Mouse (Mus musculus): ENCODE results near the gene Cxcr4. TPM values are rescaled to one million over a fixed set of nuclear protein-coding genes. Genes with fewer than 3 reads are reported as not detected.

Gene Cxcr4
- total and polyA plus RNA-seq, 3 experiments = 7.0 to 28.4 (median 7.8) TPM

GRCm38 (mm10) chr1:128552545-128552944, 39.5 kb downstream of the Cxcr4 start:
- Histone ChIP-seq H3K27ac (no peak overlapping the region), H3K79me2 (replicated peaks; ENCODE audit: control insufficient read depth, insufficient read depth, low read length) (no peaks in the 10 kb centered on the region), H3K9ac (ENCODE audit: low read depth, low read length) (no peak overlapping the region), H3K27me3 (ENCODE audit: control insufficient read depth, insufficient read depth, low read length) (no peaks in the 10 kb centered on the region), H3K4me3 (no peak overlapping the region), H3K36me3 (ENCODE audit: control insufficient read depth, insufficient read depth, low read length) (no peaks in the 10 kb centered on the region), H3K4me1 (ENCODE audit: control insufficient read depth, insufficient read depth, low read length) (no peaks in the 10 kb centered on the region; the same call in 1 of the 2 replicates)
- no peak for TF ChIP-seq POLR2A (IDR thresholded peaks at IDR 0.05; ENCODE audit: insufficient read depth, low read depth, low read length)
- no peak for TF ChIP-seq CTCF (IDR thresholded peaks at IDR 0.05)
- no peak for TF ChIP-seq EP300 (IDR thresholded peaks at IDR 0.05; ENCODE audit: insufficient read depth, low read depth, low read length)
- intact Hi-C loops (cut with DNase I) = no loop called here
- DNase-seq = no peak

GRCm38 (mm10) chr1:128551743-128552397, 40.2 kb downstream of the Cxcr4 start:
- 17% methylated on average over 8 of the region's 8 CpGs for WGBS
- intact Hi-C loops (cut with DNase I) = no loop called here
- TF ChIP-seq CTCF (IDR thresholded peaks at IDR 0.05) = peak; percentile 17; the same call in 1 of the 2 replicates
- TF ChIP-seq POLR2A (IDR thresholded peaks at IDR 0.05; ENCODE audit: insufficient read depth, low read depth, low read length) = no peak

GRCm38 (mm10) chr1:128549442-128549841, 42.7 kb downstream of the Cxcr4 start:
- H3K4me1 ChIP-seq (ENCODE audit: control insufficient read depth, insufficient read depth, low read length) = no peaks in the 10 kb centered on the region; the same call in 1 of the 2 replicates
- H3K79me2 ChIP-seq (replicated peaks; ENCODE audit: control insufficient read depth, insufficient read depth, low read length) = no peaks in the 10 kb centered on the region
- no peak overlapping the region for H3K9ac ChIP-seq (ENCODE audit: low read depth, low read length)
- no peak overlapping the region for H3K27ac ChIP-seq
- intact Hi-C loops (cut with DNase I) = no loop called here
- H3K27me3 ChIP-seq (ENCODE audit: control insufficient read depth, insufficient read depth, low read length) = no peaks in the 10 kb centered on the region
- no peak for TF ChIP-seq POLR2A (IDR thresholded peaks at IDR 0.05; ENCODE audit: insufficient read depth, low read depth, low read length)
- TF ChIP-seq EP300 (IDR thresholded peaks at IDR 0.05; ENCODE audit: insufficient read depth, low read depth, low read length) = no peak
- no peak for TF ChIP-seq CTCF (IDR thresholded peaks at IDR 0.05)
- WGBS = 64% methylated on average over 5 of the region's 5 CpGs
- no peak overlapping the region for H3K4me3 ChIP-seq
- DNase-seq = no peak
- H3K36me3 ChIP-seq (ENCODE audit: control insufficient read depth, insufficient read depth, low read length) = no peaks in the 10 kb centered on the region

More at GRCm38 (mm10) chr1:128551743-128552397, 40.2 kb downstream of the Cxcr4 start:
- no peak overlapping the region for H3K4me3 ChIP-seq
- H3K36me3 ChIP-seq (ENCODE audit: control insufficient read depth, insufficient read depth, low read length) = no peaks in the 10 kb centered on the region
- H3K27me3 ChIP-seq (ENCODE audit: control insufficient read depth, insufficient read depth, low read length) = no peaks in the 10 kb centered on the region
- H3K79me2 ChIP-seq (replicated peaks; ENCODE audit: control insufficient read depth, insufficient read depth, low read length) = no peaks in the 10 kb centered on the region
- no peaks in the 10 kb centered on the region; the same call in 1 of the 2 replicates for H3K4me1 ChIP-seq (ENCODE audit: control insufficient read depth, insufficient read depth, low read length)
- no peak overlapping the region for H3K27ac ChIP-seq
- H3K9ac ChIP-seq (ENCODE audit: low read depth, low read length) = no peak overlapping the region
- DNase-seq = no peak

GRCm38 (mm10) chr1:128549007-128549406, 43.1 kb downstream of the Cxcr4 start:
- H3K79me2 ChIP-seq (replicated peaks; ENCODE audit: control insufficient read depth, insufficient read depth, low read length) = no peaks in the 10 kb centered on the region
- H3K9ac ChIP-seq (ENCODE audit: low read depth, low read length) = no peak overlapping the region
- WGBS = 72% methylated on average over 3 of the region's 3 CpGs
- no peak overlapping the region for H3K27ac ChIP-seq
- H3K36me3 ChIP-seq (ENCODE audit: control insufficient read depth, insufficient read depth, low read length) = no peaks in the 10 kb centered on the region
- no peak for TF ChIP-seq EP300 (IDR thresholded peaks at IDR 0.05; ENCODE audit: insufficient read depth, low read depth, low read length)
- H3K27me3 ChIP-seq (ENCODE audit: control insufficient read depth, insufficient read depth, low read length) = no peaks in the 10 kb centered on the region
- H3K4me3 ChIP-seq = no peak overlapping the region
- DNase-seq = no peak
- intact Hi-C loops (cut with DNase I) = no loop called here
- no peaks in the 10 kb centered on the region; the same call in 1 of the 2 replicates for H3K4me1 ChIP-seq (ENCODE audit: control insufficient read depth, insufficient read depth, low read length)

GRCm38 (mm10) chr1:128548220-128548998, 43.7 kb downstream of the Cxcr4 start:
- no peak overlapping the region for H3K9ac ChIP-seq (ENCODE audit: low read depth, low read length)
- H3K27ac ChIP-seq = no peak overlapping the region
- WGBS = 78% methylated on average over 5 of the region's 5 CpGs
- TF ChIP-seq POLR2A (IDR thresholded peaks at IDR 0.05; ENCODE audit: insufficient read depth, low read depth, low read length) (no peak), CTCF (IDR thresholded peaks at IDR 0.05) (no peak), EP300 (IDR thresholded peaks at IDR 0.05; ENCODE audit: insufficient read depth, low read depth, low read length) (no peak)
- no peaks in the 10 kb centered on the region for H3K36me3 ChIP-seq (ENCODE audit: control insufficient read depth, insufficient read depth, low read length)
- no peak for DNase-seq
- H3K4me3 ChIP-seq = no peak overlapping the region
- H3K79me2 ChIP-seq (replicated peaks; ENCODE audit: control insufficient read depth, insufficient read depth, low read length) = no peaks in the 10 kb centered on the region
- H3K4me1 ChIP-seq (ENCODE audit: control insufficient read depth, insufficient read depth, low read length) = no peaks in the 10 kb centered on the region; the same call in 1 of the 2 replicates
- intact Hi-C loops (cut with DNase I) = no loop called here
- H3K27me3 ChIP-seq (ENCODE audit: control insufficient read depth, insufficient read depth, low read length) = no peaks in the 10 kb centered on the region

DNA sequence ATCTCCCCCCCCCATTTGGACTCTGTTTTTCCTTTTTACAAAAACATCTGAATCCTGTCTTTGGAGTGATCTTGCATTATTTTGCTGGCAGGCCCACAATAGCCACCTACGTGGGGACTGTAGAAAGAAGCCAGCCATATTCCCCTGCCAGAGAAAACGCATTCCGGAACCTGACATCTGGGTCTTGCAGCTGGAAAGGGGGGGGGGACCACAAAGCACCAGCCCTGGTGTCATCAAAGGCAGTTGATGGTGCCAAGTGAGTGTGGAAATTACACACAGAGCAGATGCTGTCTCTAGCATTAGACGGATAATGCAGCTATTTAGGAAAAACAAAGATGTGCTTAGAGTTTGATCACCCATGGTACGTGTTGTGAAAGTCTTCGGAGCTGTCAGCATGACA, 46.4 kb downstream of the Cxcr4 start:
- intact Hi-C loops (cut with DNase I) = no loop called here
- no peak overlapping the region for H3K27ac ChIP-seq
- DNase-seq = no peak
- H3K79me2 ChIP-seq (replicated peaks; ENCODE audit: control insufficient read depth, insufficient read depth, low read length) = no peaks in the 10 kb centered on the region
- 84% methylated on average over 6 of the region's 6 CpGs for WGBS
- H3K4me1 ChIP-seq (ENCODE audit: control insufficient read depth, insufficient read depth, low read length) = no peaks in the 10 kb centered on the region
- H3K4me3 ChIP-seq = no peak overlapping the region
- no peak overlapping the region for H3K9ac ChIP-seq (ENCODE audit: low read depth, low read length)
- H3K27me3 ChIP-seq (ENCODE audit: control insufficient read depth, insufficient read depth, low read length) = no peaks in the 10 kb centered on the region
- no peak for TF ChIP-seq EP300 (IDR thresholded peaks at IDR 0.05; ENCODE audit: insufficient read depth, low read depth, low read length)
- no peak for TF ChIP-seq CTCF (IDR thresholded peaks at IDR 0.05)
- no peak for TF ChIP-seq POLR2A (IDR thresholded peaks at IDR 0.05; ENCODE audit: insufficient read depth, low read depth, low read length)
- H3K36me3 ChIP-seq (ENCODE audit: control insufficient read depth, insufficient read depth, low read length) = no peaks in the 10 kb centered on the region

All from heart, adult 2 months (tissue).